Mouse (Mus musculus): Measurements from ENCODE around the gene Herpud2. TPM values are rescaled to one million over a fixed set of nuclear protein-coding genes. Genes with fewer than 3 reads are reported as not detected.

The Herpud2 gene
- total and polyA plus RNA-seq, 3 experiments, result 4.2 to 16.2 (median 8.3) TPM

DNA sequence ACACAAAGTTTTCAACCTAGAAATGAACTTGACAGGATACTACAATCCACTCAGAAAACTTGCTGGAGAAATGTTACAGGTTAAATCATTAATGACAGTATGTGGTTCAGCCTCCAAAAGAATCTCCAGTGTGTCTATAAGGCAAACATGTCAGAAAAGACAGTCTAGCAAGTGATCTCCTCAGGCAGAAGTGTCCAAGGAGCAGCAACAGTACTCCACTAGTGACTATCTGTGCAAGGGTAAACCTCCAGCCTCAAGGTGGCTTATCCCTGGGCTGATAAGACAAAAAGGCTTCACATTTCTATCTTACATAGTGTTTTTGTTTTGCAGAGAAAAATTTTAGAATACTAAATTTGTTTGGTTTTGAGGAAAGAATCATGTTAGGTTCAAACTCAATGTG, 2.9 kb downstream of the Herpud2 start:
- TF ChIP-seq NRF1 (IDR thresholded peaks at IDR 0.05; ENCODE audit: low read depth, low read length) (no peak), CHD1 (IDR thresholded peaks at IDR 0.05; ENCODE audit: low read depth, low read length) (peak; percentile 65; the same call in 1 of the 2 replicates)
- in situ Hi-C loops (cut with MboI; ENCODE audit: low pct_ligation_motif_present, low pct_unique_long_range_greater_than_20kb, low sequenced_read_pairs), result no loop called here
- DNase-seq (ENCODE audit: extremely low read depth), result no peak

DNA sequence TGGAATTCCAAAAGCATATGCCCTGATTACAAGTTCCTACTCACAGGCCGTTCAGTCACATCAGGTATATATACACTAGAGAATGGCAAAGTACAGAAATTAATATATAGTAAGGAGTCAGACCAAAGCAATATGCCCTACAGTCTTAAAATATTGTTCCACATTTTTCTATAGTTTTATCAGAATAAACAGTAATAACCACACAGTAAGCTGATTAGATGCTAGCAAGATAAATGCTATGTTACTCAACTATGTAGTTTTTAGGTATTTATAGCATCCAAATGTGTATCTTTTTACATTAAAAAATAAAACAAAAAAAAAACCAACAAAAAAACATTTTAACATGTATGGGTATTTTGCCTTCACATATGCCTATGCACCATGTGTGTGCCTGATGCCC, 5.7 kb downstream of the Herpud2 start:
- peaks cover 0 to 2% of the 10 kb centered on the region in 2 experiments for H3K36me3 ChIP-seq (replicated peaks in 1 of 2; ENCODE audit: control insufficient read depth in 1 of 2, insufficient read depth in 1 of 2, low read length in 1 of 2)
- TF ChIP-seq ZKSCAN1 (IDR thresholded peaks at IDR 0.05; ENCODE audit: borderline replicate concordance, low read depth, low read length) (no peak), PAX5 (IDR thresholded peaks at IDR 0.05; ENCODE audit: low read length) (no peak), KAT2A (IDR thresholded peaks at IDR 0.05; ENCODE audit: insufficient replicate concordance, low read length) (no peak), RCOR1 (conservative IDR thresholded peaks at IDR 0.05; ENCODE audit: low read depth, low read length) (no peak), NRF1 (IDR thresholded peaks at IDR 0.05; ENCODE audit: low read depth, low read length) (no peak), TCF12 (IDR thresholded peaks at IDR 0.05; ENCODE audit: low read depth, low read length) (no peak), MAFK (IDR thresholded peaks at IDR 0.05; ENCODE audit: insufficient replicate concordance, low read length) (no peak), MAZ (IDR thresholded peaks at IDR 0.05; ENCODE audit: low read depth, low read length) (no peak)
- no peak overlapping the region for H3K4me2 ChIP-seq (ENCODE audit: insufficient read depth, low read depth, poor library complexity, severe bottlenecking)
- DNase-seq (ENCODE audit: extremely low read depth), result no peak
- H3K4me1 ChIP-seq (ENCODE audit: control insufficient read depth in 1 of 2, insufficient read depth in 2 of 2), result peaks cover 3 to 24% of the 10 kb centered on the region in 2 experiments; a peak in 3 of 4 replicates
- no peaks in the 10 kb centered on the region for H3K27me3 ChIP-seq (replicated peaks)
- H3K9ac ChIP-seq (ENCODE audit: insufficient read depth, low read depth), result no peak overlapping the region
- H3K4me3 ChIP-seq (replicated peaks in 1 of 3; ENCODE audit: low read depth in 2 of 3, low read length in 2 of 3, poor library complexity in 1 of 3), result no peak overlapping the region
- H3K9me3 ChIP-seq (replicated peaks; ENCODE audit: low read length), result no peaks in the 10 kb centered on the region
- peaks cover 18% of the 10 kb centered on the region for H3K79me2 ChIP-seq (replicated peaks; ENCODE audit: control insufficient read depth, extremely low read depth, insufficient read depth, poor library complexity, severe bottlenecking)
- no peak overlapping the region for H3K27ac ChIP-seq (ENCODE audit: insufficient read depth, low read depth)
- in situ Hi-C loops (cut with MboI; ENCODE audit: low pct_ligation_motif_present, low pct_unique_long_range_greater_than_20kb, low sequenced_read_pairs), result no loop called here
- dilution Hi-C loops (cut with MboI; ENCODE audit: extremely low pct_ligation_motif_present, extremely low pct_unique_long_range_greater_than_20kb, low sequenced_read_pairs), result no loop called here

More for the DNA sequence above, 2.9 kb downstream of the Herpud2 start:
- peak overlapping the region in 1 of 3 experiments; percentile 87 for H3K4me3 ChIP-seq (replicated peaks in 1 of 3; ENCODE audit: low read depth in 2 of 3, low read length in 2 of 3, poor library complexity in 1 of 3)
- no peaks in the 10 kb centered on the region for H3K9me3 ChIP-seq (replicated peaks; ENCODE audit: low read length)
- H3K4me1 ChIP-seq (ENCODE audit: control insufficient read depth in 1 of 2, insufficient read depth in 2 of 2), result peaks cover 3 to 31% of the 10 kb centered on the region in 2 experiments; a peak in 3 of 4 replicates
- H3K4me2 ChIP-seq (ENCODE audit: insufficient read depth, low read depth, poor library complexity, severe bottlenecking), result peak overlapping the region; percentile 72
- dilution Hi-C loops (cut with MboI; ENCODE audit: extremely low pct_ligation_motif_present, extremely low pct_unique_long_range_greater_than_20kb, low sequenced_read_pairs), result no loop called here
- no peak overlapping the region for H3K27ac ChIP-seq (ENCODE audit: insufficient read depth, low read depth)
- H3K36me3 ChIP-seq (replicated peaks in 1 of 2; ENCODE audit: control insufficient read depth in 1 of 2, insufficient read depth in 1 of 2, low read length in 1 of 2), result peaks cover 0 to 2% of the 10 kb centered on the region in 2 experiments
- H3K79me2 ChIP-seq (replicated peaks; ENCODE audit: control insufficient read depth, extremely low read depth, insufficient read depth, poor library complexity, severe bottlenecking), result peaks cover 18% of the 10 kb centered on the region
- peak overlapping the region; percentile 40 for H3K9ac ChIP-seq (ENCODE audit: insufficient read depth, low read depth)
- no peaks in the 10 kb centered on the region for H3K27me3 ChIP-seq (replicated peaks)

DNA sequence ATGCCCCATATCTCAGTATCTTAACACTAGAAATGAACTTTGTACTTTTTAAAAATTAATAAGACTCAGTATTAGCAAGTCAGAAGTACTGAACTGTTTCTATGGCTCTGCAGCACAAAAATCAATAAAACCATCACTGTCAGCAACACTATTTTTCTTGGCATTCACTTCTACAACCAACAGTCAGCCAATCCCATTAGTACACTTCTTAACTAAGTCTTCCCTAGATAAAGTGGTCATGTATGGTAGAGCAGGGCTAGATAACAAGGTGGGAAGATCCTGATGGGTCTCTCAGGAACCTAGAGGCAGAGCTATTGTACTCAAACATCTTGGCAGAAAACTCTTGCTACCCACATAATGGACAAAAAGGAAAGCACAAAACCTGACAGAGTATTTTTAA, 7.7 kb downstream of the Herpud2 start:
- DNase-seq (ENCODE audit: extremely low read depth), result no peak
- in situ Hi-C loops (cut with MboI; ENCODE audit: low pct_ligation_motif_present, low pct_unique_long_range_greater_than_20kb, low sequenced_read_pairs) (no loop called here), dilution Hi-C loops (cut with MboI; ENCODE audit: extremely low pct_ligation_motif_present, extremely low pct_unique_long_range_greater_than_20kb, low sequenced_read_pairs) (no loop called here)
- Histone ChIP-seq H3K9me3 (replicated peaks; ENCODE audit: low read length) (no peaks in the 10 kb centered on the region), H3K27me3 (replicated peaks) (no peaks in the 10 kb centered on the region), H3K4me2 (ENCODE audit: insufficient read depth, low read depth, poor library complexity, severe bottlenecking) (no peak overlapping the region), H3K4me1 (ENCODE audit: control insufficient read depth in 1 of 2, insufficient read depth in 2 of 2) (peaks cover 3 to 28% of the 10 kb centered on the region in 2 experiments; a peak in 3 of 4 replicates), H3K9ac (ENCODE audit: insufficient read depth, low read depth) (no peak overlapping the region), H3K79me2 (replicated peaks; ENCODE audit: control insufficient read depth, extremely low read depth, insufficient read depth, poor library complexity, severe bottlenecking) (peaks cover 12% of the 10 kb centered on the region), H3K27ac (ENCODE audit: insufficient read depth, low read depth) (no peak overlapping the region), H3K4me3 (replicated peaks in 1 of 3; ENCODE audit: low read depth in 2 of 3, low read length in 2 of 3, poor library complexity in 1 of 3) (no peak overlapping the region), H3K36me3 (replicated peaks in 1 of 2; ENCODE audit: control insufficient read depth in 1 of 2, insufficient read depth in 1 of 2, low read length in 1 of 2) (peaks cover 0 to 2% of the 10 kb centered on the region in 2 experiments)
- TF ChIP-seq MXI1 (IDR thresholded peaks at IDR 0.05; ENCODE audit: low read depth, low read length) (no peak), GABPA (IDR thresholded peaks at IDR 0.05; ENCODE audit: insufficient replicate concordance, low read depth, low read length) (no peak), PAX5 (IDR thresholded peaks at IDR 0.05; ENCODE audit: low read length) (no peak), UBTF (IDR thresholded peaks at IDR 0.05; ENCODE audit: low read depth, low read length) (no peak), MYC (IDR thresholded peaks at IDR 0.05; ENCODE audit: low read depth, low read length) (no peak), RAD21 (IDR thresholded peaks at IDR 0.05; ENCODE audit: low read depth, low read length) (no peak), NELFE (IDR thresholded peaks at IDR 0.05; ENCODE audit: low read depth, low read length) (no peak), EP300 (IDR thresholded peaks at IDR 0.05; ENCODE audit: low read length) (no peak), RCOR1 (conservative IDR thresholded peaks at IDR 0.05; ENCODE audit: low read depth, low read length) (no peak), MAZ (IDR thresholded peaks at IDR 0.05; ENCODE audit: low read depth, low read length) (no peak), IRF4 (IDR thresholded peaks at IDR 0.05; ENCODE audit: low read depth, low read length) (no peak), POLR2AphosphoS2 (IDR thresholded peaks at IDR 0.05; ENCODE audit: low read depth, low read length) (no peak)
